Mouse (Mus musculus) limb, embryonic 13.5 days (tissue): ENCODE measurements at regions not wholly inside any gene's neighbourhood (a gene's known extent, or its start where the extent isn't known, plus 50 kb on each side); places are given as distances from the start of the nearest gene placed in this dataset.

Experiments
- ATAC-seq: fragments of 200-750 bp; cut with Nextera tagmentation; 2 replicates; pipeline ENCODE4 v1.8.0; 2017; ENCODE audit warnings: low read depth, moderate number of reproducible peaks, moderate TSS enrichment; ENCODE audit not compliant: low FRiP score
- H3K27ac ChIP-seq: fragments of 300-500 bp; sonication (generic); 2 replicates; pipeline ENCODE4 v1.5.1; 2015; ENCODE audit warnings: inconsistent platforms, mild to moderate bottlenecking, moderate library complexity
- H3K27me3 ChIP-seq: fragments of 300-500 bp; sonication (generic); 2 replicates; pipeline ENCODE4 v1.6.1; 2015; ENCODE audit warnings: mild to moderate bottlenecking, inconsistent platforms
- H3K36me3 ChIP-seq: fragments of 300-500 bp; sonication (generic); 2 replicates; pipeline ENCODE4 v1.6.1; 2015; ENCODE audit warnings: inconsistent platforms, mild to moderate bottlenecking, moderate library complexity
- H3K4me1 ChIP-seq: fragments of 300-500 bp; sonication (generic); 2 replicates; pipeline ENCODE4 v1.6.1; 2015; ENCODE audit warnings: inconsistent platforms
- H3K4me2 ChIP-seq: fragments of 300-500 bp; sonication (generic); replicated peaks from 2 replicates; pipeline ENCODE4 v1.6.1; 2015; ENCODE audit warnings: inconsistent platforms, mild to moderate bottlenecking, moderate library complexity
- H3K4me3 ChIP-seq: fragments of 300-500 bp; sonication (generic); 2 replicates; pipeline ENCODE4 v1.5.1; 2015; ENCODE audit warnings: moderate library complexity, mild to moderate bottlenecking, inconsistent platforms
- H3K9ac ChIP-seq: fragments of 300-500 bp; sonication (generic); 2 replicates; pipeline ENCODE4 v1.6.1; 2015; ENCODE audit warnings: mild to moderate bottlenecking, inconsistent platforms
- H3K9me3 ChIP-seq: fragments of 300-500 bp; sonication (generic); 2 replicates; pipeline ENCODE4 v1.6.1; 2016; ENCODE audit warnings: inconsistent platforms
- WGBS: fragments of 180-500 bp; shearing (Covaris S2); methylation state at CpG from one replicate; pipeline ENCODE4 v1.1.7; 2015; 5-methylcytosine and 5-hydroxymethylcytosine counted together

DNA sequence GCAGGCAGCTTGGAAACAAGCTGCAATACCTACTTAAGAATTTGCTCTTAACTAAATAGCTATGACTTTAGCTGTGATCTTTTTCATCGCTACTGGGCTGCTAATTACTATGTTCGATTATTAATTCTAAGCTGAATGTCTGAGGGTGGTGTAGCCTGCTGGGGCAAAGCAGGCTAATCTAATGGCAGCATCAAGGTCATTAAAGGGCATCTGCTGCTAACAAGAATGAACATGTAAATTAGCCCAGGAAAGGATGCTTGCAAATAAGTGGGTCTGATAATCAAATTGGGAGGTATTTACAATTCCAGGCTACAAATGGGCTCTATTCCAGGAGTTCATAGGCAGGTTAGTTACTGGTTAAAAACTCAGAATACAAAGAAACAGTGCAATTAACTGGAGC is 327.5 kb upstream of the Gcfc2 start:
- Histone ChIP-seq H3K4me1 (no peaks in the 10 kb centered on the region), H3K27me3 (no peaks in the 10 kb centered on the region), H3K9me3 (no peaks in the 10 kb centered on the region), H3K9ac (no peak overlapping the region), H3K27ac (no peak overlapping the region), H3K4me3 (no peak overlapping the region), H3K36me3 (no peaks in the 10 kb centered on the region), H3K4me2 (no peak overlapping the region)
- 60% methylated on average over 2 of the region's 2 CpGs for WGBS
- no peak for ATAC-seq

DNA sequence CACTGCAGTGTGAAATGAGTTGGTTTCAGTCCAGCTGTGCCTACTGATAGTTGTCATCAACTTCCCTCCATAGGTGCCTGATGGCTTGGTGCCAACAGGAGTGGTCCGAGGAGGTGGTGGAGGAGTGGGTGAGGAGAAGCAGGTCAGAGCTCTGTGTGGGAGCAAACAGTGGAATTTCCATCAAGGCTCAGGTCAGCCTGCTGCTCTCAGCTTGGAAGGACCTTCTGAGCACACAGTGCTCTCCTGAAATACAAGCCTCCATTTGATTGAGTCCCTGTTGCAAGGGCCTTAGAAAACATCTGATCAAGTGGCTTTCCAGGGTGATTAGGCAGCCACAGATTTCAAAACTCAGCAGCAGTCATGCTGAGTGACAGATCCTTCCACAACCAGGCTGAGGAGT is 314.8 kb upstream of the Gcfc2 start:
- no peaks in the 10 kb centered on the region for H3K9me3 ChIP-seq
- 52% methylated on average over 1 of the region's 1 CpGs for WGBS
- H3K4me2 ChIP-seq = no peak overlapping the region
- H3K4me1 ChIP-seq = no peaks in the 10 kb centered on the region
- no peak overlapping the region for H3K4me3 ChIP-seq
- no peak overlapping the region for H3K27ac ChIP-seq
- no peak overlapping the region for H3K9ac ChIP-seq
- no peaks in the 10 kb centered on the region for H3K36me3 ChIP-seq
- no peak for ATAC-seq
- H3K27me3 ChIP-seq = no peaks in the 10 kb centered on the region

DNA sequence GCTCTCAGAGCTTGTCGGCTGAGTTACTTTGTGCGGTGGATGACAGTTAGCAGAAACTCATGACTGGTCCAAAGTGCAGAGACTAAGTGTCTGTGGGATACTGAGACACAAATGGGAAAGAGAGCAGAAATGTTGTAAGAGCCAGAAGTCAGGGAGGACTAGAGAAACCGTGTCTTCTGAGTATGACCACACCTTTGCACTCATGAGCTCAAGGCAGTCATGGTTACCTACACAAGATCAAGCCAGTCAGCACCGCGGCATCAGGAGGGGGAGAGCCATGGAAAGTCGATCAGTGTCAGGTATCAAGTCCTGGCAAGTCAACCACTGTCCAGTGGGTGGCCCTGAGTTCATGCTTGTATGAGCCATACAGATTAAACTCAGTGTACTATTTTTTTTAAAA is 311.5 kb upstream of the Gcfc2 start:
- H3K27ac ChIP-seq = no peak overlapping the region
- no peak overlapping the region for H3K4me2 ChIP-seq
- no peaks in the 10 kb centered on the region for H3K36me3 ChIP-seq
- H3K4me1 ChIP-seq = no peaks in the 10 kb centered on the region
- no peak for ATAC-seq
- no peaks in the 10 kb centered on the region for H3K9me3 ChIP-seq
- no peaks in the 10 kb centered on the region for H3K27me3 ChIP-seq
- no peak overlapping the region for H3K4me3 ChIP-seq
- 87% methylated on average over 6 of the region's 6 CpGs for WGBS
- no peak overlapping the region for H3K9ac ChIP-seq

DNA sequence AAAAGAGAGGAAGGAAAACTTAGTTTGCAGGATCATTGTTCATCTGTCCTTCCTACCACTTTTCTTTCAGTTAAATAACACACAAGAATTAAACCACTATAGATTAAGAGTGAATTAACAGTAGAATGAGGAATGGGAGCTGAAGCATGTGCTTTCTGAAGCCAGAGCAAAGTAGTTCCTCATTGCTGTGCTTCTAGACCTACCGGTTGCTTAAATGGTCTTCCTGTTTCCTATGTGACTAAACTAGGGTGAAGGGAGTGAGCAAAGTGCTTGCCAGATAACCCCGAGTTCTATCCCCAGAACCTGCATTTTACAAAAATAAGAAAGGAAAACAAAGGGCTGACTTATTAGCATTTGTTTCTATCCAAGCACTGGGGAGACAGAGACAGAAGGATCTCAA is 305.5 kb upstream of the Gcfc2 start:
- Histone ChIP-seq H3K36me3 (no peaks in the 10 kb centered on the region), H3K27ac (no peak overlapping the region), H3K9ac (no peak overlapping the region), H3K4me2 (no peak overlapping the region), H3K4me3 (no peak overlapping the region), H3K9me3 (no peaks in the 10 kb centered on the region), H3K27me3 (no peaks in the 10 kb centered on the region), H3K4me1 (no peaks in the 10 kb centered on the region)
- no peak for ATAC-seq
- 73% methylated on average over 2 of the region's 2 CpGs for WGBS

DNA sequence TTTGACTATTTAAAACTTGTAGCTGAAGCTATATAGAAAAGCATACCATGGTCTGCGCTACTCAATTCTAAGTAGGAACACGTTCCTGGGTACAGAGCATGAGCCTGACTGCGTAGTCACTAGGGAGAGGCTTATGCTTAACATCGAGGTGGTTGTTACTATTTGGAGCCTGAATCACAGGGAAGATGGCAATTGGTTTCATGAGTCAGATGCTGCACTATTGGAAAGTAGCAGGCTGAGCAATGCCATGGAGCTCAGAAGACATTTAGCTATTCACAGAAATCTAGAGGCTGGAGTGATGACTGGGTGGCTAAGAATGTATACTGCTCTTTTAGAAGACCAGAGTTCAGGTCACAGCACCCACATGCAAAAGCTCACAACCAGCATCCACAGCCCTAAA is 302.4 kb upstream of the Gcfc2 start:
- Histone ChIP-seq H3K9me3 (no peaks in the 10 kb centered on the region), H3K4me3 (no peak overlapping the region), H3K36me3 (no peaks in the 10 kb centered on the region), H3K27ac (no peak overlapping the region), H3K9ac (no peak overlapping the region), H3K4me1 (no peaks in the 10 kb centered on the region), H3K27me3 (no peaks in the 10 kb centered on the region), H3K4me2 (no peak overlapping the region)
- WGBS = 89% methylated on average over 4 of the region's 4 CpGs
- ATAC-seq = no peak

DNA sequence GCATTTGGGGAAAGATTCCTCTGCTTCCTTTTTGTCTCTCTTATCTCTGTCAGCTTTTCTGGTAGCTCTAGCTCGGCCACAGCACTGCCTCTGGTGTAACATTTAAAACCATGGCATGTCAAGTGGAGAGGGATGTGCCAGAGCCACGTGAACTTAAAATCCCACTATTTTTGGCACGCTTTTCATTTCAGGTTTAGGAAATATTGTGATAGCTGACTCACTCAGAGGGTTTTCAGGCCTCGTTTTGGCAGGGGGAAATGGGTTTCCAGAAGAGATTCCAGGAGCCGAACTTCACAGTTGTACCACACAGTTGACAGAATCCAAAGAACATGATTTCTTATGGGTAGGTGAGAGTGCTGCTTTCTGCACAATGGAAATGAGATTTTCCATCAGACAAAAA is 300.8 kb upstream of the Gcfc2 start:
- Histone ChIP-seq H3K4me3 (no peak overlapping the region), H3K27ac (no peak overlapping the region), H3K36me3 (no peaks in the 10 kb centered on the region), H3K4me2 (no peak overlapping the region), H3K27me3 (no peaks in the 10 kb centered on the region), H3K9me3 (no peaks in the 10 kb centered on the region), H3K9ac (no peak overlapping the region), H3K4me1 (no peaks in the 10 kb centered on the region)
- 80% methylated on average over 5 of the region's 5 CpGs for WGBS
- ATAC-seq = no peak

DNA sequence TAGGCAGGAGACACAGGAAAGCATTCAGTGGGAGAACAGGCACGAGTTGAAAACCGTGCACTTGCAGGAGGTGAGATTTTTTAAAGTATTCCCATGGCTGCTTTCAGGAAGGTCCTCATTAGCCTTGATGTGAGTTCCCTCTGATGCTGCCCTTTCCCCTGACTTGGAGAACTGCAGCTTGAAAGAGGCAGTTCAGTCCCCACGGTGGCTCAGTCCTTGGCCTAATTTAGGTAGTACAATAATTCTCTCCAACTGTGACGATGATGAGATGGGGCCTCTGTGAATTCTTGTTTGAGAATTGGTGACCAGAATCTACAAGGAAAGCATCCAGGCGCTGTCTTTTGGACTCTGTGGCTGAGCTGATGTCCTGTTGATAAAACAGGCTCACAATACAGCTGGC is 298.5 kb upstream of the Gcfc2 start:
- Histone ChIP-seq H3K27me3 (no peaks in the 10 kb centered on the region), H3K4me1 (no peaks in the 10 kb centered on the region), H3K9ac (no peak overlapping the region), H3K27ac (no peak overlapping the region), H3K4me2 (no peak overlapping the region), H3K9me3 (no peaks in the 10 kb centered on the region), H3K36me3 (no peaks in the 10 kb centered on the region), H3K4me3 (no peak overlapping the region)
- 35% methylated on average over 5 of the region's 5 CpGs for WGBS
- ATAC-seq = no peak

DNA sequence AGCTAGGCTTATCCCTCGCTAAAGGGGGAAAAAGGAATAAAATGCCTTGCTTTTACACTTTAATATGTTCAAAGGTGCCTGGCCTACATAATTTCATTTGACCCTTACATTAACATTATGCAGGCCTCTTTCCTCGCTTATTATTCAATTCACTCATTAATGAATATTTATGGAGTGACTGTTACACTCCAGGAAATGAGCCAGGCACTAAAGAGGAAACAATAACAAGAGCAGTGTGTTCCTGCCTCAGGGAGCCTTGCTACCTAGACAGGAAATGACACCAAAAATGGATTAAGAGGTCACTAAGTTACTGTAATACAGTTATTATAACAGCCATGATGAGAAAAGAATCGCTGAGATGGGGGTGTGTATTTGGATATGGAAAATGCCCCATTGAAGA is 289.9 kb upstream of the Gcfc2 start:
- H3K27ac ChIP-seq = no peak overlapping the region
- WGBS = 20% methylated on average over 3 of the region's 3 CpGs
- H3K27me3 ChIP-seq = 0 out of 2 replicates have a peak, but pooled peaks cover 2% of the 10 kb centered on the region
- no peaks in the 10 kb centered on the region for H3K36me3 ChIP-seq
- ATAC-seq = no peak
- H3K4me1 ChIP-seq = peaks cover 4% of the 10 kb centered on the region; the same call in 1 of the 2 replicates
- H3K9ac ChIP-seq = no peak overlapping the region
- no peak overlapping the region for H3K4me2 ChIP-seq
- H3K9me3 ChIP-seq = no peaks in the 10 kb centered on the region
- H3K4me3 ChIP-seq = no peak overlapping the region

DNA sequence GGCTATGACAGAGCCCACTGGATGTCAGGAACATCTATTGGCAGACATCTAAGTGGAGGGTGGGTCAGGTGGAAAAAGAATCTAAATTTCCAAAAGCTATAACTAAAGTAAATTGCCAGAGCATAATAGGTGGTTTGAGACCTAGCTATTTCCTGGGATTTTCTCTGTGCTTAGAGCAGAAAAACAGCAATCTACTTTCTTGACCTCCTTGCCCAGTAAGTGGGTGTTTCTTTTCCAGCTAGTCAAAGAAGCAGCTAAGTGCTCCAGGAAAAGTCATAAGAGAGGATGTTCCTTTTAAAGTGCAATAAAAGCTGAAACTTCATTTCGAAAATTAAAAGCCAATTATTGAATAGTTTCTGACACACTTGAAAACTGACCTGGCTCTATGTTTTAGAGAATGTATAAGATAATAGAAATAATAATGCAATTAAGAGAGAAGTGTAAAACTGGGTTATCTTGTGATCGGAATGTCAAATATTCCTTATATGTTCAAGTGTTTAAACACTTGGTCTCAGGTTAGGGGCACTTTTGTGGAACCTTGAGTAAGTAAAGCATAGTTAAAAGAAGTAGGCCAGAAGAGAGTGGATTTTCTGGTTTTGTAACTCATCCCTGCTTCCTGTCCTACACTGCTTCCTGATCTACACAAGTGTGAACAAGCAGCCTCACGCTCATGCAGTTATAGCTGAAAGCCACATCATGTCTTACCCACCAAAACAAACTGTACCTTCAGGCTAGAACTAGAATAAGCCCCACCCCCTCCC is 275.7 kb upstream of the Gcfc2 start:
- Histone ChIP-seq H3K9me3 (no peaks in the 10 kb centered on the region), H3K4me1 (no peaks in the 10 kb centered on the region), H3K36me3 (no peaks in the 10 kb centered on the region), H3K9ac (no peak overlapping the region), H3K27me3 (no peaks in the 10 kb centered on the region), H3K4me3 (no peak overlapping the region), H3K4me2 (no peak overlapping the region), H3K27ac (no peak overlapping the region)
- WGBS = 79% methylated on average over 3 of the region's 3 CpGs
- no peak for ATAC-seq

DNA sequence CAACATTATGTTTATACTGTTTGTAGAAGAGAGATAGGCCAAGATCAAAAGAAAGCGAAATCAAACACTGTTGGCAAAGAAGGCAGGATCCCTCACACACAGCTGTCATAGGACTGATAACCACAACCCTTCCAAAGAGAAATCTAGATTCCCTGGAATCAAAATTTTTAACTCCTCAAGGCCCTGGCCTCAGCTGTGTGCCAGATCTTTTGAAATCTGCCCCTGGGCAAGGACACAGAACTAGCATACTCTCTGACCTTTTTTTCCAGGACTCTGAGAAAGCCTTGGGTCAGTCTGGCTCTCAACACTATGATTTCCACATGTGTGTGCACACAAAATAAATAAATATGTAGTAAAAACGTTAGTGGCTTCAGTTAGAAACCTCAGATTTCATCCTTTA is 271.6 kb upstream of the Gcfc2 start:
- Histone ChIP-seq H3K27me3 (no peaks in the 10 kb centered on the region), H3K4me2 (no peak overlapping the region), H3K36me3 (no peaks in the 10 kb centered on the region), H3K4me1 (no peaks in the 10 kb centered on the region), H3K27ac (no peak overlapping the region), H3K9ac (no peak overlapping the region), H3K4me3 (no peak overlapping the region), H3K9me3 (no peaks in the 10 kb centered on the region)
- WGBS = 59% methylated on average over 2 of the region's 2 CpGs
- ATAC-seq = no peak

DNA sequence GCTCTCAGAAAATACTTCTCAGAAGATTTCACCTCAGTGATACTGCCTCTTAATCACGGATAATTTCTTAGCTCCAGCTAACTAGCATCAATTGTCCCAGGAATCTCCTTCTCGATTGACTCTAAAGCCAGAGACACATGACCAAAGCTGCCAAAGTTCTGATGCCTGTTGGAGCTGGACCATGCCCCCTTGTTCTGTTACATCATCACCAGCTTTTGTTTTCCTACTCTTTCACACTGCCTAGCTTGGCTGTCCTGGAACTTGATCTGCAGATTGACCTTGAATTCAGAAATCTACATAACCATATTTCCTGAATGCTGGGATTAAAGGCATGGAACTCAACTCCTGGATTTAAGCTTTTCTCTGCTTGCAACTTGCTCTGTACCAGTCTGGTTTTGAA is 268.3 kb upstream of the Gcfc2 start:
- H3K4me3 ChIP-seq = no peak overlapping the region
- H3K27me3 ChIP-seq = no peaks in the 10 kb centered on the region
- no peaks in the 10 kb centered on the region for H3K4me1 ChIP-seq
- H3K27ac ChIP-seq = no peak overlapping the region
- no peak for ATAC-seq
- no peaks in the 10 kb centered on the region for H3K9me3 ChIP-seq
- no peaks in the 10 kb centered on the region for H3K36me3 ChIP-seq
- 86% methylated on average over 2 of the region's 2 CpGs for WGBS
- H3K9ac ChIP-seq = no peak overlapping the region
- no peak overlapping the region for H3K4me2 ChIP-seq

DNA sequence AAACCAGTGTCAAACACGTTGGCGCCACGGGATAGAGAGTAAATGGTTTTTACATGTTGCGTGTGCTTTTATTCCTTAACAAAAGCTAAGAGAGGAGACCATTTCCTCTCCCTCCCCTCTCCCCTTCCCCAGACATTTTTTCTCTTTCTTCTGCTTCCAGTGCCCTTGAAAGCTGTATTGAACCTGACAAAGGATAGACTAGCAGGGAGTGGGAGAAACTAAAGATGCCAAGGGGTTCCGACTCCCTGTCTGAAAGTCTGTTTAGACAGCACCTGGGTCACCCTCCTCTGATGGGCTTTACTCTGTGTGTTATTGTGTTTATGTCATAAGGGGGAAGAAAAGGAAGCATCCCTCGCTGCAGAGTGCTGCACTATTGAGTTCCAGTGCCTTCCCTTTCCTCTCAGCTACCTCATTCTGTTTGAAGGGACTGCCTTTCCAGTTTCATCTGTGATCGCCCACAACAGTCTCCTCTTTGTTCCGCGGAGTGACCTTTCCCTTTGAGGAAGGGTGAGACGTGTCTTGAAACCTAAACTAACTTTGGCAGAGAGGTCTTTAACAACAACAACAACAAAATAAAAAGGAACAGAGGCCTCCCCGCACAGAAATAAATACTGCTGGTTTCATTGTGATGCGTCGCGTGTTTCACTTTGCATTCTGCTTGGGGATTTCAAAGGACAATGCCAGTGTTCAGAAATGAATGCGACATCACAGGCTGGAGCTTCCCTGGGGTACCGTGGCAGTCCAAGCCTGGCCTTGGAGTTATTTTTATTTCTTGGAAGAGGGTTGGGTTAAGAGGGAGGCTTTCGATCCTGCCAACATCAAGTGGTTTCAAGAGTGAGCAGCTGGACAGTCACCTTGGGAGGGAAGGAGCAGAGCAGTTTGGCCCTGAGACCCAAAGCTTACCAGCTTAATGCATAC is 262.7 kb upstream of the Gcfc2 start:
- H3K27ac ChIP-seq = no peak overlapping the region
- no peak overlapping the region for H3K9ac ChIP-seq
- no peaks in the 10 kb centered on the region for H3K27me3 ChIP-seq
- H3K9me3 ChIP-seq = no peaks in the 10 kb centered on the region
- H3K4me1 ChIP-seq = no peaks in the 10 kb centered on the region
- ATAC-seq = no peak
- no peaks in the 10 kb centered on the region for H3K36me3 ChIP-seq
- H3K4me2 ChIP-seq = no peak overlapping the region
- WGBS = 77% methylated on average over 17 of the region's 17 CpGs
- H3K4me3 ChIP-seq = no peak overlapping the region
